Mouse (Mus musculus): ENCODE data around the gene Dand5.

Dand5 gene

GRCm38 (mm10) chr8:84783198-84783918 is 39.3 kb downstream of the Dand5 start:
- DNase-seq (ENCODE audit: low spot score): no peak

GRCm38 (mm10) chr8:84782680-84783079 is 39.9 kb downstream of the Dand5 start:
- no peak for DNase-seq (ENCODE audit: low spot score)

- no peak for DNase-seq (ENCODE audit: low spot score)
These were observed 40.7 kb downstream of the Dand5 start for GRCm38 (mm10) chr8:84781686-84782505.

GRCm38 (mm10) chr8:84780949-84781680 is 41.5 kb downstream of the Dand5 start:
- DNase-seq (ENCODE audit: low spot score): no peak

- DNase-seq (ENCODE audit: low spot score): no peak
These were observed 42.4 kb downstream of the Dand5 start for GRCm38 (mm10) chr8:84780225-84780555.

- no peak for DNase-seq (ENCODE audit: low spot score)
These were observed 43.0 kb downstream of the Dand5 start for GRCm38 (mm10) chr8:84779519-84780224.

GRCm38 (mm10) chr8:84778638-84779380 is 43.8 kb downstream of the Dand5 start:
- DNase-seq (ENCODE audit: low spot score): no peak

DNA sequence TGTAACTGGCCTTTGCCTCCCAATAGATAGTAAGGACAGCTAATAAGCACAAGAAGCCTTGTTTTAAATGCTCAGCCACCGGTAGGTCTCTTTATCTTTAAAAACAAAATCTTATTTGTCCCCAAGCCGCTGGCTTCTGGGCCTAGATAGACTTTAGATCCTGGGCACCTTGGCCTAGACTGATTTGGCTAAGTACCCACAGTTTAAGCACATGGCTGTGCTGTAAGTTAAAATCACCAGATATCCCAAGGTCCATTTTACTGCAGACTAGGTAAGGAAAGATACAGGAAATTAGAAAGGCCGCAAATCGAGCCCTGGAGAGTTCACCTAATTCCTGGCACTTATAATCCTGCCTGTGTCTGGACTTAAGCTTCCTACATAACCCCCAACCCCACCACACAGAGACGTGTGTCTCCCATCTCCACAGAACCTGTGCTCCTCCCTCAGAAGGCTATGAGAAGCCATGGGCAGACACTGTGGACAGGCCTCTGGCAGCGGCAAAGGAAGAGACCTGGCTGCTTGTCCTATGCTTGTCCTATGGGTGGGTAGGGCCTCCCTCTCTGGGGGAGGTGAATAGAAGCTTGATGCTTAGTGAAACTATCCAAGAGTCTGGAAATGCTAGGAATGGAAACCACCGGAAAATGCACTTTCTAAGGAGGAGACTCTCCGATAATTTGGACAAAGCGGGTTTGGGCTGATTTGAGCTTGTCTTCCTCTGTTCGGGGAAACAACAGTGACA is 44.6 kb downstream of the Dand5 start:
- DNase-seq (ENCODE audit: low spot score): no peak

- no peak for DNase-seq (ENCODE audit: low spot score)
These were observed 46.1 kb downstream of the Dand5 start for GRCm38 (mm10) chr8:84776569-84776968.

DNA sequence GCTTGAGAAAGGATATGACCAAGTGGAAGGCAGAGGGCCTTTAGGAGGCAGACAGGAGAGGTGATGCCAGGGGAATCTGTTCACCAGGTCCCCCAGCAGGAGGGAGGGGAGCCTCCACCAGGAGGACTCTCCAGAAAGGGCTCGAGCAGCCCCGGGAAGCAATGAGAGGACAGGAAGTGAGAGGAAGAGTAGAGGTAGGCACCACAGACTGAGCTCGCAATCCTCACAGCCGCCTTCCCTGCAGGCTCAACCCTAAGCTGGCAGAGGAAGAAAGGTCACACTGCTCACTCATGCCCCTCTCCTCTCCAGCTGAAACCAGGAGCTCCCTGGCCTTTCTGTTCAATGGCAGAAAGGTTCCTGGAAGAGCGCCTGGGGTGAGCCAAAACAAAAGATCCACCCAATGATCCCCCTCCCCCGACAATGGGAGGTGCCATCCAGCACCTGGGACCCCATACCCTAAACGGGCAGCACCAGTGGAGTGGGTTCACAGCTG is 47.0 kb downstream of the Dand5 start:
- DNase-seq (ENCODE audit: low spot score): no peak

DNA sequence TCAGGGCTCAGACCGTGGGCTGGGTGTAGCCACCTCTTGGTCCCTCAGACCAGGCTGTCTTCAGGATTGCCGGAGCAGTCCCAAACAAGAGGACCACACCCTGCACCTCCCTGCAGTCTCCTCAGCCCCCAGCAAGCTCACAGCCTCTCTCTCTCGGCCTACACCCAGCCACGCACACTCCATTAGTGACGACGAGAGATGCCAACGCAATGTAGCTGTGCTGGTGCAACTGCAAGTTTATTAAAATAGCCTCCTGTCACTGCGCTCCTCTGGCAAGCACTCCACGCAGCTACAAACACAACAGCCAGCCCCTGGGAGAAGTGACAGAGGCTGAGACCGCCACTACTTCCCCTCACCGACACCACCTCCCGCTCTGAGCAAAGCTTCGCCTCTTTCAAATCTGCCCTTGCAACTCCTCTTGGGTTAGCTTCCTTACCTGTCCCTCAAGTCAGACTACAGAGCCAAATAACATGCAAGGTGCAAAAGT is 47.5 kb downstream of the Dand5 start:
- no peak for DNase-seq (ENCODE audit: low spot score)

DNA sequence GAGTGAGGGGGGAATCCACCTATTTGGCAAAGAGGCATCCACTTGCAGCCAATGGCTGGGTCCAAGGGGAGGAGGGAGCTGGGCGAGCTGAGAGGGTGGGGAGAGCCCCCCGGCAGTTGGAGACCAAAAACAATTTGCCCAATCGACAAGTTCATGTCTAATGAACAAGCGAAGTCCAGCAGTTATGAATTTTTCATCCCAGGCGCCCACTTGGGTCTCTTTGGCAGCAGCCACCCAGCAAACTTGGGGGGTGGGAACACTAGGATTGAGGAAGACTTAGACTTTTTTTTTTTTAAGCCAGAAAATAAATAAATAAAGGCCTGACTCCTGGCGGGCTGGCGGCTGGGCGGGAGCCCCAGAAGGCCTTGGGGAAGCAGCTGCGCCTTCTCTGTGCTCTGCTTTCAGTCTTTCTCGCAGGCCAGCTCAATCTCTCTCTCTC is 48.1 kb downstream of the Dand5 start:
- DNase-seq (ENCODE audit: low spot score): peak; percentile 59

DNA sequence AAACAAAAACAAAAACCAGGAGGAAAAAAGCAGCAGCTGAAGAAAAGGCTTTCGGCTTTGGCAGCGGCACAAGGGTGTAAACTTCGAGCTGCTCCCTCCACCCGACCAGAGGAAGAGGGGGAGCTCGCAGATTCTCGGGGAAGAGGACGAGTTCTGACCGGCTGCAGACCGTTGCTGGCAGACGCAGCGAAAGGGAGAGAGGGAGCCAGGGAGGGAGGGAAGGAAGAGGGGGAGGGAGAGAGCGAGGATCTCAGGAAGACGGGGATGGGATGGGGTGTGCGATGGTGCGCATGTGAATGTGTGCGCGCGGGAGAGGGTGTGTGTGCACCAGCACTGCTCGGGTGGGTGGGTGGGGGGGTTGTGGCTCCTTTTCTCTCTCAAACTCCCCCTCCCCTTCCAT is 48.8 kb downstream of the Dand5 start:
- DNase-seq (ENCODE audit: low spot score): peak; percentile 75

DNA sequence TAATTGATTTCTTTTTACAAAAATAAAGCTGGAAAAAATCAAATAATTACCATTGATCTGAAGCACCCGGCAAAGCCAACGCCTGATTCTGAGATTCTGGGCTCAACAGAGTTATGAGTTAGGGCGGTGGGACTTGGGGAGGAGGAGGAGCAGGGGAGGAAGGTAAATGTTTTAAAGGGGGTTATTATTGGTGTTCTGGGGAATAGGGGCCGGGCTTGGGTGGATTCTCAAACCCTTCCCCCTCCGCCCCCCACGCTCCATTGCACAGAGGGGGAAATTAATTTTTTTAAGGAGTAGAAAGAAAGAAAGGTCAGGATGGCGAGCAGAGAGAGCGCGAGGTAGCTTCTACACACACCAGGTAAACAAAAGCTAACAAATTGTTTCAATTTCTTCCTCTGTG is 49.3 kb downstream of the Dand5 start:
- no peak for DNase-seq (ENCODE audit: low spot score)

- DNase-seq (ENCODE audit: low spot score): no peak
These were observed 50.0 kb downstream of the Dand5 start for GRCm38 (mm10) chr8:84772628-84773027.

DNA sequence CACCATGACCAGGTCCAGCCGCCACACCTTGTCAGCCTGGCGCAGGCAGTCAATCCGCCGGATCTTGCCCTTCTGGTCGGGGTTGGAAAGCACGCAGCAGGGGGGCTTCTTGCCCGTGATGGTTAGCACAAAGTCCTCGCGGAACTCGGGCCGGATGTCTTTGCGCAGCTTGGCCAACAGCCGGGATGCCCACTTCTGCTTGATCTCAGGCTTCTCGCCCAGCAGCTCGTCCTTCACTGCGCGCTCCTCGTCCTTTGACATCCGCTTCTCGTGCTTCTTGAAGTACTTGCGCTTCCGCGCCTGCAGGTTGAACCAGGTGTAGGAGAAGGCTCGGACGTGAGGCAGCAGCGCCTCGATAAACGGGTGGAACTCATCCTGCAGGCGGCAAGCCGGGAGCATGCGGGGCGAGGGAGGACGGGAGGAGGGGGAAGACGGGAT is 50.7 kb downstream of the Dand5 start:
- DNase-seq (ENCODE audit: low spot score): no peak

DNA sequence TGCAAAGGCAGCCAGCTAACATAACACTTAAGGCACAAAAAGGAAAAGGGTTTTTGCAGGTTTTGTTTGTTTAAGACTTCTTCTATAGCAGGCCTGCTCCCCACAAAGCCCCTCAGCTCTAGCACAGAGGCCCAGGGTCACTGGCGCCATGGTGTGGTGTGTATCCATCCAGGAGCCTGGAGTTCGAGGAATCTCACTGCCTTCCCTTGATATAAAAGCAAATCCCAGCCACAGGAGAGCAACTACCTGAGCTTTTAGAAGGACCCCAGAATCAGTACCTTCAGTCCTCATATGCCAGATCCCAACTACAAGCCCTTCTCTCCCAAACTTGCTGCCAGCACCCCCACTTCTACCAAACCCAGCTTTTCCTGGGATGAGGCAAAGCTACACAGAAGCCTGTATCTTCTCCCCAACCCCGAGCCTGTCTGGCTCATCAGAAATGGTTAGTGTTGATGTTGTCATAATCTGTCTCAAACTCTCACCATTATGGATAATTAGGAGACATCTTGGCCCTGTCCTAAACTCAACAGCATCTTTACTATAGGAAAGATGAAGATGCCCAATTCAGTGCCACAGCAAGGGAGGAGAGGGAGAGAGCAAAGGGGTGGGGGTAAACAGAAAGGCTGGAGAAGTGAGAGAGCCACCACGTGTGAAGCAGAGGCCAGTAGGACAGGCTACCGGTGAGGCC is 51.5 kb downstream of the Dand5 start:
- DNase-seq (ENCODE audit: low spot score): no peak

- no peak for DNase-seq (ENCODE audit: low spot score)
These were observed 52.3 kb downstream of the Dand5 start for GRCm38 (mm10) chr8:84770100-84770953.

GRCm38 (mm10) chr8:84769324-84769723 is 53.3 kb downstream of the Dand5 start:
- DNase-seq (ENCODE audit: low spot score): no peak

Measured in ovary, postnatal 36 days (tissue).